In the genomic region with DNA sequence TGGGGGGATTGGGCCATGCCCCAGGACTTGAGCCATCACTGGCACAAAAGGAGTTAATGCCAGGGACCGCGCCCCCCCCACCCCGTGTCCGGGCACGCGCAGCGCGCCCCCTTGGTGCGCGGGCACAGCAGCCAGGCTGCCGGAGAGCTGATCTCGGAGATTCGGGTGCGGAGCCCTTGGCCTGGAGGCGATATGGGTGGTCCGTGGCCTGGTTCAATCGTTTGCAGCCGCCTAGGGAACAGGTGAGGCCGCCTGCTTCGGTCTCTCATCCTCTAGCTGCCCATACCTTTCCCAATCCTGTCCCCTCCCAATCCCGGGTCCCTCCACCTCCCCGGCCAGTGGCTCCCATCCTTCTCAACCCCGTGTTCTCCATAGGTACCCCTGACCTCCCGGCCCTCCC, we compare ENCODE assay signal across 9 mouse cellular contexts. TPM values are rescaled to one million over a fixed set of nuclear protein-coding genes. Genes with fewer than 3 reads are reported as not detected.
A peak's percentile ranks its signal among the peaks of the same experiment; 100 is the strongest.
DNase-seq lines count a peak whose midpoint lies in the region; ATAC-seq lines count a peak whose summit lies in the region.
"Had no signal": no experiment of that assay in that cellular context is flagged by ENCODE, and none has a peak within 500 bp of the region (broad histone marks: within the 10 kb centered on the region; RNA-seq: fewer than 3 reads in every experiment).

A gene (plus strand): TSS at position 114 of the 400 bp plus-strand sequence.

- no peaks in the 10 kb centered on the region; the same call in 1 of the 2 replicates for H3K27me3 ChIP-seq in kidney, embryonic 14.5 days (ENCODE audit: control insufficient read depth, insufficient read depth, low read length)
- H3K27me3 ChIP-seq in embryonic facial prominence, embryonic 15.5 days = no peaks in the 10 kb centered on the region; the same call in 1 of the 2 replicates
- H3K27me3 ChIP-seq in midbrain, embryonic 11.5 days (ENCODE audit: control insufficient read depth, insufficient read depth, low read length) = 0 out of 2 replicates have a peak, but pooled peaks cover 4% of the 10 kb centered on the region

- H3K4me3 ChIP-seq in kidney, embryonic 14.5 days (ENCODE audit: low read length) = peak within 1 kb of the TSS; percentile 29
- H3K4me3 ChIP-seq in embryonic facial prominence, embryonic 15.5 days (replicated peaks) = peak within 1 kb of the TSS; percentile 45
- peak within 1 kb of the TSS; percentile 38 for H3K4me3 ChIP-seq in midbrain, embryonic 11.5 days (ENCODE audit: low read depth, low read length)

- H3K4me2 ChIP-seq in kidney, embryonic 14.5 days (replicated peaks; ENCODE audit: low read depth, low read length) = peak within 1 kb of the TSS; percentile 39
- peak within 1 kb of the TSS; percentile 50 for H3K4me2 ChIP-seq in embryonic facial prominence, embryonic 15.5 days (replicated peaks)
- H3K4me2 ChIP-seq in midbrain, embryonic 11.5 days = peak within 1 kb of the TSS; percentile 47

- H3K9me3 ChIP-seq in kidney, embryonic 14.5 days (ENCODE audit: control insufficient read depth, low read length) = no peaks in the 10 kb centered on the region
- no peaks in the 10 kb centered on the region for H3K9me3 ChIP-seq in embryonic facial prominence, embryonic 15.5 days (replicated peaks)
- no peaks in the 10 kb centered on the region for H3K9me3 ChIP-seq in midbrain, embryonic 11.5 days (ENCODE audit: control insufficient read depth, low read length)

- no peak for DNase-seq in kidney, adult 11 months
- peak; percentile 31 to 51 for DNase-seq in adrenal gland, postnatal 36 days
- DNase-seq in layer of hippocampus, postnatal 25 days (ENCODE audit: extremely low spot score in 1 of 2, low spot score in 1 of 2) = peak; percentile 39 to 46
- peak; percentile 88 for DNase-seq in midbrain, embryonic 11.5 days (ENCODE audit: low spot score, missing footprints)
- DNase-seq in ovary, adult 18-20 months (ENCODE audit: low spot score) = no peak
- no peak for DNase-seq in ovary, postnatal 14 days (ENCODE audit: low spot score)

- no peaks in the 10 kb centered on the region for H3K4me1 ChIP-seq in kidney, embryonic 14.5 days (ENCODE audit: control insufficient read depth, insufficient read depth, low read length)
- H3K4me1 ChIP-seq in embryonic facial prominence, embryonic 15.5 days = 0 out of 2 replicates have a peak, but pooled peaks cover 5% of the 10 kb centered on the region
- peaks cover 17% of the 10 kb centered on the region for H3K4me1 ChIP-seq in midbrain, embryonic 11.5 days (ENCODE audit: control insufficient read depth, insufficient read depth, low read length)

- peak within 1 kb of the TSS; percentile 45; the same call in 1 of the 2 replicates for H3K9ac ChIP-seq in kidney, embryonic 14.5 days (ENCODE audit: low read depth, low read length)
- H3K9ac ChIP-seq in embryonic facial prominence, embryonic 15.5 days = peak within 1 kb of the TSS; percentile 28; the same call in 1 of the 2 replicates
- H3K9ac ChIP-seq in midbrain, embryonic 11.5 days (ENCODE audit: low read length) = peak within 1 kb of the TSS; percentile 61

- WGBS in kidney, embryonic 14.5 days = 29% methylated on average over 22 of the region's 24 CpGs
- WGBS in embryonic facial prominence, embryonic 15.5 days = 15% methylated on average over 24 of the region's 24 CpGs
- 27% methylated on average over 24 of the region's 24 CpGs for WGBS in midbrain, embryonic 11.5 days

- H3K36me3 ChIP-seq in kidney, embryonic 14.5 days (ENCODE audit: control insufficient read depth, insufficient read depth, low read length) = peaks cover 18% of the 10 kb centered on the region; the same call in 1 of the 2 replicates
- H3K36me3 ChIP-seq in embryonic facial prominence, embryonic 15.5 days = peaks cover 3% of the 10 kb centered on the region; the same call in 1 of the 2 replicates
- no peaks in the 10 kb centered on the region for H3K36me3 ChIP-seq in midbrain, embryonic 11.5 days (ENCODE audit: control insufficient read depth, insufficient read depth, low read length)

- ATAC-seq in kidney, embryonic 14.5 days (ENCODE audit: low FRiP score, low TSS enrichment) = peak; percentile 38
- no peak for ATAC-seq in embryonic facial prominence, embryonic 15.5 days (ENCODE audit: insufficient number of reproducible peaks, low FRiP score, low TSS enrichment, low read depth)
- ATAC-seq in midbrain, embryonic 11.5 days (ENCODE audit: low FRiP score) = peak; percentile 13
- ATAC-seq: Patski had no signal

- H3K27ac ChIP-seq in kidney, embryonic 14.5 days (ENCODE audit: low read depth, low read length) = no peak within 1 kb of the TSS
- H3K27ac ChIP-seq in embryonic facial prominence, embryonic 15.5 days (replicated peaks) = peak within 1 kb of the TSS; percentile 28
- peak within 1 kb of the TSS; percentile 35; the same call in 1 of the 2 replicates for H3K27ac ChIP-seq in midbrain, embryonic 11.5 days (ENCODE audit: low read depth, low read length)

RNA-seq across cellular contexts. Expression of the gene that starts here (rescaled TPM):
- 3.7 and 7.8 TPM in 2 replicates for polyA plus RNA-seq in kidney, embryonic 14.5 days (2014; fragmentation: Nextera tagmentation; extraction: Ambion mirVana)
- total RNA-seq in adrenal gland, postnatal 36 days (2021) = 10 to 100 TPM; 18.5 to 28.4 TPM
- polyA plus RNA-seq in embryonic facial prominence, embryonic 15.5 days (2015; fragmentation: Nextera tagmentation; extraction: Ambion mirVana) = 11.6 and 12.8 TPM in 2 replicates
- 100 to 1,000 TPM; 194 to 212 TPM for total RNA-seq in layer of hippocampus, postnatal 25 days (2021)
- polyA plus RNA-seq in midbrain, embryonic 11.5 days (2014; fragmentation: Nextera tagmentation; extraction: Ambion mirVana) = 21.7 and 24.2 TPM in 2 replicates

Comparison
In these comparisons a context has a peak if more than half of its experiments do, and no peak if none do; other contexts are left out.
1. RNA of the gene that starts here (total RNA-seq): 194 to 212 TPM in layer of hippocampus, postnatal 25 days; 18.5 to 28.4 TPM in adrenal gland, postnatal 36 days; every median in the first group is over 4 times any median in the second.
2. DNase-seq: peak in adrenal gland, postnatal 36 days (2 of 2), layer of hippocampus, postnatal 25 days (2 of 2) and midbrain, embryonic 11.5 days (single experiment); none in kidney, adult 11 months (single experiment), ovary, adult 18-20 months (single experiment) and ovary, postnatal 14 days (single experiment).
3. Peak in every context shown above with its lines, with median percentiles within 50 percentile points of each other: H3K4me2 ChIP-seq, H3K4me3 ChIP-seq and H3K9ac ChIP-seq.